Mouse (Mus musculus) left cerebral cortex, adult 9 months (tissue): Measurements from ENCODE around the gene Mt3.
"Not testable (repeated sequence)": the region's sequence is repeated elsewhere in the genome, so short reads cannot be mapped to it uniquely, and the experiment has no call there.

ENCODE experiments used
- DNase-seq, 2 experiments: peaks; one replicate each; pipeline ENCODE4 v3.0.0; 2022; ENCODE audit warnings: low spot score in 2 of 2

Gene Mt3

DNA sequence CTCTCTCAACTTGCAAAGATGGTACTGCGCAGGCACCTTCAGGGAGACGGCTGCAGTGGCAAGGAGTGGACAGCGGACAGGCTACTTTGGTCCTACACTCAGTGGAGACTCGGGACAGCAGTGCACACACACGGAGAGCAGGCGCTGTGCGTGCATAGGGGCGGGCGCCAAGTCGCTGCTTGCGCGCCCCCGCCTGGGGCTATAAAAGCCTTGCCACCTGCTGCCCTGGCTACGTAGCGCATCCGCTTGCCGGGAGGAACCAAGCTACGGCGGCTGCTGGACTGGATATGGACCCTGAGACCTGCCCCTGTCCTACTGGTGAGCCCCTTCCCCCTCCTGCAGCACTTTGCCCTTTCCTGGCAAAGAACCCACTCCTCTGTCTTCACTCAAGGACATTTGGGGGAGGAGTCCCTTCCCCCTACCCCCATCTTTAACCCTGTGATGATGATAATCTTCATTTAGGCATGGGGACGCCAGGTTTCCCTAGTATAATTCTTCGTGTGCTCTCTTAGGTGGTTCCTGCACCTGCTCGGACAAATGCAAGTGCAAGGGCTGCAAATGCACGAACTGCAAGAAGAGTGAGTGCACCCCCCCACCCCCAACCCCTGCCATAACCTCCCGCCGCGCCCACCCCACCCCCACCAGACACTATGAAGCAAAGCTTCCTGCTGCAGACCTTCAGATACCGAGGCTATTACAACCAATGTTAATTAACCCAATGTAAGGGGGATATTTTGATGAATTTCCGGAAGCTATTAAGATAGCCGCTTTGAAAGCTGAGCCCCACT is at the start of gene Mt3:
Gene Mt3 (plus strand): TSS at position 95 of the 788 bp plus-strand sequence.
- DNase-seq: peak; percentile 62 to 83

DNA sequence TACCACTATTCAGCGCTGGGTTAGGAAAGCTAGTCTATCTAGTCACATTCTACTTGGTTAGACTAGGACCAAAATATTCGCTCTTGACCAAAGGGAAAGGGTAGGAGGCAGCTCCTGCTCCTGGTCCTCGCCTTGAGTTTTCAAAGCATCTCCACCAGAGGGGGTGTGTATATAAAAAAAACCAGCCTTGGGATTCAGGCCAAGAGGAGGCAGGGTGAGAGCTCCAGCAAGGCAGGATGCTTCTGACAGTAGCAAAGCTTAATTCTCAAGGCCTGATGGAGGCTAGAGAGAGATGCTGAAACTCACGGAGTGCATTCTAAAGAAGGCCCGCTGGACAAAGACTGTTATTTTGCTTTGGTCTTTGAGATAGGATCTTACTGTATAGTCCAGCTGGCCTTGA is 48.3 kb upstream of the Mt3 start:
- peak in 1 of 2 experiments; percentile 54 for DNase-seq

DNA sequence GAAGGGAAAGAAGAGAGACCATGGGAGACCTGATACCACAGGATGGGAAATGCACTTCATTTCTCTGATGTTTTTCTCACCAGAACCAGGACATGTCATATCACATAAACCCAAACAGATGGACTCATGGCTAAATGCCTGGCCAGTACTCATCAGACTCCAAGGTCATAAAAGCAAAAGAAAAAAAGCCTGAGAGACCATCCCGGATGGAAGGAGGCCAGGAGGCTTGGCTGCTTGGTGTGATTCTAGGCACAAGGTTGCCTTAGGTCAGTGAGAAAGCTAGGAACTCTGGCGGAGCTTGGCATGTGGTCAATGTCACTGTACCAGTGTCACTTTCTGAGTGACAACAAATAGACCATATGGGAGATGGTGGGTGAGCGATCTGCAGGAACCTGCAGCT is 44.5 kb upstream of the Mt3 start:
- DNase-seq: no peak

DNA sequence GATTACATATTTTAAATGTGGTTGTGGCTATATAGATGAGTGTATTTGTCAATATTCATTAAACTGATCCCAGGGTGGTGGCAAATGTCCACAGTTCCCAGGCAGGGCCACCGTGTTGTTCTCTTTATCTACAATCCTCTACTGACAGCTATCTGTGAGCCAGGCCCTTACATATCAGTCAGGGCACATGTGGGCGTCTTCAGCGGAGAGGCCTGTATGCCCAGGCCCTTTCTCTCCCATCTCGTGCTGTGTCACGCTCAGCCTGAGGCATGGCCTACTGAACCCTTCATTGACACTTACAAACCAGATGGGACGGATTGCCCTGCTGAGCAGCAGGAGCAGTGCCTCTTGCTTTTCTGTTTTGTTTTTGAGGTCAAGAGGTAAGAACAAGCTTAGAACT is 43.0 kb upstream of the Mt3 start:
- no peak for DNase-seq

DNA sequence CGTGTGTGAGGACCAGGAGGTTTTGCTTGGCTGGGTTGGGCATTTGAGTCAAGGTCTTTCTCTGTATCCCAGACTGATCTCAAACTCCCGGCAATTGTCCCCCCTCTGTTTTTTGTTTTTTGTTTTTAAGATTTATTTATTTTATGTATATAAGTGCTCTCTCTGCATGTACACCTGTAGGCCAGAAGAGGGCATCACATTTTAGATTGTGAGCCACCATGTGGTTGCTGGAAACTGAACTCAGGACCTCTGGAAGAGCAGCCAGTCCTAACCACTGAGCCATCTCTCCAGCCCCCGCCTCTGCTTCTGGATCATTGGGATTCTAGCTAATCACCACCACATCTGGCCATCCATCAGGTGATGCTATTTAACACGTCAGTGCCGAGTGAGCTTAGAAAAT is 42.6 kb upstream of the Mt3 start:
- no peak for DNase-seq

DNA sequence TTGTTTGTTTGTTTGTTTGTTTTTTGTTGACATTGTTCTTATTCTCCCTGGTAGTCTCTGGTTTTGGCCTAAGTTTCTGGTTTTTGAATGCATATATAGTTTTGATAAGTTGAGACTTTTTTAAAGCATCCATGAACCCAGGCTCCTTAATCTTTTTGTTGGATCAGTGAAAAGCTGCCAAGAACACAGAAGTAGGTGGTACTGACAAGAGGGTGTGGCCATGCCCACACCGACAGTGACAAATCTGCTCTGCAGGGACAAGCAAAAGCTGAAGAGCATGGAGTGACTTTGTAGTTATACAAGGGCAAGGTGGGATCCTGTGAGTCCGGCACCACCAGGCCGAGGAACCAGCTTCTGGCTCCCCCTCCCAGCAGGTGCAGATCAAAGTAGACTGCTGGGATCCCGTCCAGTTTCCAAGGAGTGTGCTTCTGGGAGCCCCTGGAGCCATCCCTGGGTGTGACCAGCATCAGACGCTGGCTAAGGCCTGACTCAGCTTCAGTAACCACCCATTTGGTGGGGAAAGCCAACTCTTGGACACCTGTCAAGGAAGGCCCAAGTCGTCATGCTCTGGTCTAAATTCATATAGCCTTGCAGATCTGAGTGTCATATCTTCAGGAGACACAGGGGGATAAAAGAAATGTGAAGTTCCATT is 41.8 kb upstream of the Mt3 start:
- no peak for DNase-seq

DNA sequence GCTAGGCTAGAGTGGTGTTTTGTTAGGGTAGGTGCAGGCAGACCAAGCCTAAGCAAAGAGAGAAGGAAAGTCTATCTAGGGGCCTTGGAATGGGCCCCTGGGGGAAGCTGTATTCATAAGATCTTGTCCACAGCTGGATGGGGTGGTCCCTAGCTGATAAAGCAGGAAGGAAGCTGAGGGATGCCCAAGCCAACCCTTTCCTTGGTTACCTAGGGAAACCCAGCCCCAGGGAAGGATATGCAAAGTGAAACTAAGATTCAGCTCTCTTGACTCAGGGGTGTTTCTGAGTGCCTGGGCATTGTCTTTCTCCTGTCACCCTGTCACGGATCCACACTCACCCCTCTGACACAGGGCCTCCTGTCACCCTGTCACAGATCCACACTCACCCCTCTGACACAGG is 39.0 kb upstream of the Mt3 start:
- no peak for DNase-seq

DNA sequence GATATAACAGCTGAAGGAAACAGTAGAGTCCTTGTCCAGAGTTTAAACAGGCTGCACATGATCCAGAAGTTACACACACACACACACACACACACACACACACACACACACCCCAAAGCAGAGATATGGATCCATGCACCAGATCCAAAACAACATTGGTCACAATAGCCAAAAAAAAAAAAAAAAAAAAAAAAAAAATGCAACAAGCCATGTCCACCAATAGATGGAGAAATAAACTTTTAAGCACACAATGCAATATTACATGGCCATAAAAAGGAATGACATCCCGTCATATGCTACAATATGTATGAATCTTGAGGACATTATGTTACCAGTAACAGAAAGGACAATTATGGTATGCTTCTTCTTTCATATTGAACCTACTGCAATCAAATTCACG is 38.4 kb upstream of the Mt3 start:
- no peak for DNase-seq

DNA sequence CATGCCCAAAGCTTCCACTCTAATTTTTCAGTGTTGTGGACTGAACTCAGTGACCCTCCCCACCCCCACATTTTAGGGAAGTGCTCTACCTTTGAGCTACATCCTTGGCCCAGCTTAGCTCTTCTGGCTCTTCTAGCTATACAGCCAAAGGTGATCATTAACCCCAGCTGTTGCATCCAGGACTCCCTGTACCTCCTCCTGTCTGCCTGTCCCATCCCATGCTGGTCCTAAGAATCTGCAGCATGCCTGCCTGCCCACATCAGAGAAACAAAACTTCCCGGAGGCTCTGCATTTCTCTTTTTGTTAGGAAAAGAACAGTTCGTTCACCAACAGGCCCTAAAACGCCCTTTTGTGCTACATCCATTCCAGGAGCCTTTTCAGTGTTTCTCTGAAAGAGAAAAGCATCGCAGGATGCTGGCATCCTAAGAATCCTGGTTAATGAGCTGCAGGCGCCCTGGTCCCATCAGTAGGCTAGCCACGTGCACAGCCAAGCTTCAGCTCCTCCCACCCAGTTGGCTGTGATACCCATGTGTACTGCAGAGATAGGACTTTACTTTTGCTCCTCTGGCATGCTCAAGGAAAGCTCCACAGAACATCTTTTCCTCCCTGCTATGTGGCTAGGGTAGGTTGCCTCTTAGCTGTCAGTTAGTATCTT is 33.5 kb upstream of the Mt3 start:
- DNase-seq: peak; percentile 33 to 69

DNA sequence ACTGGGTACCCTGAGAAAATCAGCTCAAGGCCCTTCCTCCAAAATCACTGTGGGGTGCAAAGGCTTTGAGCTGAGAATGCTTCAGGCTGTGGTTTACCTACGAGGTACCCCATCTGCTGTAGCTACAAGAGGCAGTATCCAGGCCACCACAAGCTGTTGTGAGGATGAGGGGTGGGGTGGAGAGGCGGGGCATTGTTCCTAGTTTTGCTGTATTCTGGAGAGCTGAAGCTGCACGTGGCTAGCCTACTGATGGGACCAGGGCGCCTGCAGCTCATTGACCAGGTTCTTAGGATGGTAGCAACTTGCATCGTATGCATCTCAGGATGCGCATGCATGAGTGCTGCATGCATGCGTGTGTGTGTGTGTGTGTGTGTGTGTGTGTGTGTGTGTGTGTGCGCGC is 30.8 kb upstream of the Mt3 start:
- no peak for DNase-seq

DNA sequence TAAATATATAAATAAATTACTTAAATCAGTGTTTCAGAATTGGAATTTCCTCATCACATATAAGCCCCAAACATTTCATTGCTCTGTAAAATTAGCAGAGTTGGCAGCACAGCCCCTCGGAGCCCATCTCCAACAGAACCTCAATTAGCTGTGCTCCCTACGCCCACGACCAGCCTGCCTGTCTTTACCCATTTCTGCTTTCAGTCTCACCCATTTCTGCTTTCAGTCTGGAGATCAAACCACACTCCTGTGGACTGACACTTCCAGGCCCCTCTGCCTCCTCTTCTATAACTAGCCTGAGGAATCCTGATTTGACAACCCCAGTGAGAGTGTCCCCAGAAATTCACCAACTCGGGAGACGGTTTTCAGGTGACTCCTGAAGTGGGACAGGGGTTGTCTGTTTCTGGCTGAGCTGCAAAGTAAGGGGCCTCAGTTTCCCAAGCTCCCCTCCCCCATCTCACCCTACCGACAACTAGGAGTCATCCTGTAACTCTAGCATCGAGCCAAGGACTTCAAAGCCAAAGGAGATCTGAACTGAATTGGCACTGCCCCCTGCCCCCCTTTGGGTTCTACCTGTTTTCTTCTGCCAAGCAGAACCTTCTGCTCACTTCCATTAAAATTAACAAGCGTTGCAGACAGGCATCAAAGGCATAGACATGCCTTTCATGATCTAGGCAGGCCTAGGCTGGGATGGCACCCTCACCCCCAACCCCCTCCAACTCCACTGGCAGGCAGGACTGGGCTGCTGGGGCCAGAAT is 29.5 kb upstream of the Mt3 start:
- no peak for DNase-seq

DNA sequence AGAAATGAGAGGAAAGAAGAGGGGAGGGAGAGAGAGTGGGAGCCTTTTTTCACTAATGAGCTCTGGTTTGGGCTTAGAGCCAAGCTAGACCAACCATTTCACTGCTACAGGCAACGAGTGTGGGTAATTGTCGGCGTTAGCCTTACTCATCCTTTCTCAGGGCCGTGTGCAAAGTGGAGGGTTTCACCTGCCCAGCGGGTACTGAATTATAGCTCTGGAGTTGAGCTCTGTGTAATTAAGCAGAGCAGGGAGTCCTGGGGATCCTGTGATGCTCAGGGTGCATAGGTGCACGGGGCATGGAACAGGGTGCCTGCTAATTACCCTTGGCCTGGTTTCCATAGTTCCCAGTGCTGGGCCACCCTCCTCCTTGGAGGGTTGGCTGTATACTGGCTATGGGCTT is 24.7 kb upstream of the Mt3 start:
- no peak for DNase-seq

DNA sequence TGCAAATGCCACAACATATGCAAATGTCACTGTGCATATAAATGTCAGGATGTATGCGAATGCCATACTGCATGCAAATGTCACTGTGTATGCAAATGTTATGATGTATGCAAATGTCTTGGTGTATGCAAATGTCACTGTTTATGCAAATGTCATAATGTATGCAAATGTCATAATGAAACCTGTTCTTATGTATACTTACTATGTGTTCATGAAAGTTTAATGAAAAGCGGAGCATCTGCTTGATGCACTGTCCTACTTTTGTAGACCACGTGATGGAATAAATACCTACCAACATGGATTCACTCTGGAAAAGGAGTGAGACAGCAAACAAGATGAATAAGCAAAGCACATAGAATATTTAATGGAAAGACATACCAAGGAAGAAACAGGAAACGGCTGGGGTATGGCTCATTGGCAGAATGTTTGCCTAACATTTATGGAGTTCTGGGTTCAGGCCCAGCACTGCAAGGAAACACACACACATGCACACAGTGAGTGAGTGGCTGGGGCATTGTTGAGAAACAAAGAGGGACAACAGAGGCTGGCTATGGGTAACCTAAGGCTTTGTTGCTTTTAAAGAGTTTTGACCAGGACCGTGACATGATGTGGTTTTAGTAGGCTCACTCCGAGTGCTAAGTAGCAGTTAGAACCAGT is 23.1 kb upstream of the Mt3 start:
- no peak for DNase-seq

DNA sequence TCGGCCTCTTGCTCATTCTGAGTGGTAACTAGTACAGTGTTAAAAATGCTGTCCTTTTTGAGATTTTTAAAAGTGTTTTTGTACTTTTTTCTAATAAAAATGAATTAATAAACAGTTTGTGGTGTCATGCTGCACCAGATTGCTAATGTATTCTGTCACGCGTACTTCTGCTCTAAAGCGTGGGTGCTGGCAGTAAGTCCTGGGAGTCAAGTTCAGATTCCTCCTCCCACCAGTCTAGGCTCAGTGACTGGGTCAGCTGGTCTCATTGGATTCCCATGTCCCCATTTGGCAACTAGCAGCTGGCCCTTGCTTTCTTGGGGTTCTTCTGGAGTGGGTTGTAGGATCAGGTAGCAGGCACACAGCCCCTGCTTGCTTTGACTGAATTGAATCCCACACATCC is 22.3 kb upstream of the Mt3 start:
- DNase-seq: no peak

DNA sequence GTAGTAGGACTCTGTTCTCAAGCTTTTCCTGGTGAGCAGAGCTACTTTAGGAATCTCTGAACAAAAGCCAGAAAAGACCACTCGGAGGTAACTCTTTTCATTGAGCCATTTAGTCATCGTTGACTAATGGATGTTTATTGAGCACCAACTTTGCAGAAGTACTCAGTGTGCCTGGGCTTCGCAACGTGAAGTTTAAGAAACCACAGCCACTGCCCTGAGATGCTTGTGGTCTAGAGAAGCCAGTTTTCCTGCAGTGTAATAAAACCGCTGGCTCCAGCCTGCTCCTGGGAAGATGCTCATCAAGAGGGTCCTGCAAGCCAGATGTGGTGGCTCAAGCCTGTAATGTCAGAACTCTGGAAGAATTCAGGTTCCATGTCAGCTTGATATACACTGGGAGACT is 20.3 kb upstream of the Mt3 start:
- no peak for DNase-seq

DNA sequence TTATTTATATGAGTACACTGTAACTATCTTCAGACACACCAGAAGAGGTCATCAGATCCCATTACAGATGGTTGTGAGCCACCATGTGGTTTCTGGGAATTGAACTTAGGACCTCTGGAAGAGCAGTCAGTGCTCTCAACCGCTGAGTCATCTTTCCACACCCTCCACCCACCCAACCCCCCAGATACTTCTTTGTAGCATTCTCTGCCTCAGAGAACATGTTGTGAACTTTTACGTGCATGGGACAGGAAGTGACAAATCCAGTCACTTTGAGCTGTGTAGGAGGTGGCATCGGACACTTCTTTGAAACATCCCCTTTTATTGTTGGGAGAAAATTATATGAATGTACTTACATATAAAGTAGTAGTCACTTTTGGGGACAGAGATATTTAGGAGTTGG is 17.8 kb upstream of the Mt3 start:
- not testable (repeated sequence) for DNase-seq

DNA sequence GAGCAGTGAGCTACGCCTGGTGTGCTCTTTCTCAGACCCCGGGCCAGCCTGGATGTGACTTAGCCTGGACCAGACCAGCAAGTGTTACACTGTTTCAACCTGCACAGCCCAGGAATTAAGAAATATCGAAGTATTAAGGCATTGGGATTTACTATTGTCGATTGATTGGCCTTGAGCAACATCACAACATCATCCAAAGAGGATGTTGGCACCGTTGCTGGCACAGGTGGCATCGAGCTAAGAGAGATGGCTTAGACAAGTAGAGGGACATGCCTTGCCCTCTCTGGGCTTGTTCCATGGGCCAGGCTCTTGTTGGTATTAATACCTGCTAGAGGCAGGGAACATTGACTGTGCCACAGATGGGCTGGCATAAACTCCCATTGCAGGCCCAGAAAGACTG is 16.9 kb upstream of the Mt3 start:
- no peak for DNase-seq

DNA sequence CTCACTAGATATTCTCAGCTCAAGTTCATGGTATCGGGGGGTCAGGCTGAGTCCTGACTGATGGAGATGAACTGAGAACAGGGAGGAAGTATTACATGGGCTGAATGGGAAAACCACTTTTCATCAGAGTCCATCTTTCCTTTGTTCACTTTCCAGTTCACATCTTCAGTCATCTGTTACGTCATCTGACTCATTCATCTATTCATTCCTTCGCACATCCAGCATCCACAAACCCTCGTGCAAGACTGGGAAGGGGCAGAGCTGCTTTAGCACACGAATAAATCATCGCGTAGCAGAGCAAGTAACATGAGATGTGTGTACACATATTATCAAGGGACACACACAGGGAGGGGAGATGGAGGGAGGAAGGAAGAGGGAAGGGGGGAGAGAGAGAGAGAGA is 16.2 kb upstream of the Mt3 start:
- no peak for DNase-seq

DNA sequence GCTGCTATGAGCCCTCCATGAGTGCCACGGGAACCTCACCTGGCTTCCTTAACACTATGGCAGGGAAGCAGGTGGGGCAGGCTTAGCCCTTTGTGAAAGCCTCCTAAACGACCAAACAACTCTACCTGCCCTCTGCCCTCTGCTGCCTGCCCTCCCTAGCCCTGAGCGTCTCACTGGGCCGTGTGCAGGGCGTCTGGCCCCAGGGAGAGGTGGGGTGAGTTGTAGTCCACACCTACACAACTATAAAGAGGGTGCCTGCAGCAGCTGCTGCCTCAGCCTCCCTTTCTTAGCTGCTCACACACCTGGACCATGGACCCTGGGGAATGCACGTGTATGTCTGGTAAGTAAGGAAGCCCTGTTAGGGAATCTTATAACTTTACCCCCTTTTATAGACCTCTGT is 15.5 kb upstream of the Mt3 start, which contains the start of gene Mt4:
Gene Mt4 (plus strand): TSS at position 265 of the 400 bp plus-strand sequence.
- DNase-seq: no peak

DNA sequence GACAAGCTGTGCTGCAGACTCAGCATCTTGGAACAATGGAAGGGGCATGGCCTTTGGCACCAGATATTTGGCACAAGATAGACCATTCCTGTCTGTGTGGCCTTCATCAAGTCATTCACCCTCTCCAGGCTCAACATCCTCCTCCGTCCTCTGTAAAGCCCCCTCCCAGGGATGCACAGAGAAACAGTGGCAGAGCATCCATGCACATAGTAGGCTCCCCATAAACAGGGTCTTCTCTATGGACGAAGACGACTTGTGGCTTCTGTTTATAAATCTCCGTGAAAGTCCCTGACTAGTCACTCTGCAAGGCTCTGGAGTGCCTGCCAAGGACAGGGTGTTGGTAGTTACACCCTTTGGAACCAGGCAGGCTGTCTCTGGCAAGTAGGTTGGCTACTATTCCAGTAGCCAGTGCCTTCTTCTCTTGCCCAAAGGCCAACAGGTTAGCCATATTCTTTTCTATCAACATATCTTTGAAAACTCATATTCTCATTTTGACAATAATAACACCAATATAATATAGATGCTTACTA is 12.1 kb upstream of the Mt3 start:
- no peak for DNase-seq

DNA sequence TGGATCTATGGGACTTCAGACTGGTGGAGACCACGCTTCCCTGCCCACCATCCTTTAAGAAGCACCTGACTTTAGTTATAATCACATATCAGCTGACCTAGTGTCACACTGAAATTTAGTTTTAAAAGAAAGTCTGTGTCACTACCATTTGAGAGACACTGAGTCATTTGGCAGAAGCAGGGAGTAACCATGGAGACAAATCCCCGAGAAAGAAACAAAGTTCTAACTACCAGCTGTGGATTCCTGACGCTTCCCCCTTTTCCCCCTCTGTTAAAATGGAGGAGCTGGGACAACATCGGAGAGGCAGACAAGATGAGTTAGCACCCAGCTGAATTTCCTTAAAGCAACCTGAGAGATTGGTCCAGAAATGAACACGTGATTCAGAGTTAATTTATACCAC is 4.2 kb upstream of the Mt3 start:
- DNase-seq: peak in 1 of 2 experiments; percentile 31
